Mouse (Mus musculus): Measurements from ENCODE around the gene Srp9. TPM values are rescaled to one million over a fixed set of nuclear protein-coding genes. Genes with fewer than 3 reads are reported as not detected.

Gene Srp9
- polyA plus RNA-seq, 1 experiment from 2014 or later: 179 TPM

DNA sequence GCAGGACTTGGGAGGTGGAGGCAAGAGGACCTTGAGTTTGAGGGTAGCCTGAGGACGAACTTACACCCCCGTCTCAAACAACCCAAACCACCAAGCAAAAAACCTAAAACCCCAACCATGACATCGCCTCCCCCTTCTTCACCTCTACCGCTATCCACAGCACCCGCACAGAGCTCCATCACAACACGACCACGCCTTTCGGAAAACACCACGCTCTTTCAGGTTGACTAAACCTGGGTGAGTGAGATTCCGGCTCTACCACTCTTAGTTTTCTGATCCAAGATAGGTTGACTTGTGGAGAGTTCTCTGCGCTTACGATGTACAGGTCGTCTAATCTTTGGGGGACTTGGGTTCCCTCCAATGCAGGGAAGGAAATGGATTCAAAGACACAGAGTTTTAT is 18.2 kb downstream of the Srp9 start:
- H3K27me3 ChIP-seq (ENCODE audit: control insufficient read depth, insufficient read depth, low read length): no peaks in the 10 kb centered on the region
- H3K4me2 ChIP-seq (ENCODE audit: low read depth, severe bottlenecking): no peak overlapping the region
- WGBS: 96% methylated on average over 13 of the region's 13 CpGs
- no peak overlapping the region for H3K4me3 ChIP-seq (ENCODE audit: low read depth, low read length)
- ATAC-seq (ENCODE audit: insufficient number of reproducible peaks, low FRiP score, low TSS enrichment, low read depth): no peak
- no peaks in the 10 kb centered on the region for H3K36me3 ChIP-seq (ENCODE audit: control insufficient read depth, insufficient read depth, low read length)
- no peaks in the 10 kb centered on the region for H3K9me3 ChIP-seq (ENCODE audit: control insufficient read depth, low read length)
- no peak overlapping the region for H3K9ac ChIP-seq (ENCODE audit: low read length)
- H3K4me1 ChIP-seq (ENCODE audit: control insufficient read depth, insufficient read depth, low read length): peaks cover under 1% of the 10 kb centered on the region; the same call in 1 of the 2 replicates
- DNase-seq (ENCODE audit: low spot score): no peak
- no peak overlapping the region for H3K27ac ChIP-seq (replicated peaks; ENCODE audit: low read depth, low read length)

DNA sequence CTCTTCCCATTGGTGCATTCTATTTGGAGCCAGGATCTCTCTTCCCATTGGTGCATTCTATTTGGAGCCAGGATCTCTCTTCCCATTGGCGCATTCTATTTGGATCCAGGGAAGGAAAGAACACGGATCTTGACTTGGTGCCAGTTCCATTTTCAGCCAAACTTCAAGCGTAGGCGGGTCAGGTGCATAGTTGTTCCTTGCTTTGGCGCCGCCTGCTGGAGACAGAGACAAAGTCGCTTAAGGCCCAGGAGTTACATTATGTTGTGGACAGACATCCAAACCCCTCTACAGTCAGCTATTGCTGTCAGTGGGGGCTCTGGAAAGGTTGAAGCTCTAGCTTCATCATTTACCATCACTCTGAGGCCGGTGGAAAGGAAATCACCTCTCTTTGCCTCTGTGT is 18.8 kb downstream of the Srp9 start:
- H3K36me3 ChIP-seq (ENCODE audit: control insufficient read depth, insufficient read depth, low read length): no peaks in the 10 kb centered on the region
- H3K4me3 ChIP-seq (ENCODE audit: low read depth, low read length): no peak overlapping the region
- no peak overlapping the region for H3K4me2 ChIP-seq (ENCODE audit: low read depth, severe bottlenecking)
- 78% methylated on average over 8 of the region's 8 CpGs for WGBS
- H3K9ac ChIP-seq (ENCODE audit: low read length): no peak overlapping the region
- H3K4me1 ChIP-seq (ENCODE audit: control insufficient read depth, insufficient read depth, low read length): no peaks in the 10 kb centered on the region
- DNase-seq (ENCODE audit: low spot score) (no peak), ATAC-seq (ENCODE audit: insufficient number of reproducible peaks, low FRiP score, low TSS enrichment, low read depth) (no peak)
- H3K27ac ChIP-seq (replicated peaks; ENCODE audit: low read depth, low read length): no peak overlapping the region
- no peaks in the 10 kb centered on the region for H3K27me3 ChIP-seq (ENCODE audit: control insufficient read depth, insufficient read depth, low read length)
- H3K9me3 ChIP-seq (ENCODE audit: control insufficient read depth, low read length): no peaks in the 10 kb centered on the region

DNA sequence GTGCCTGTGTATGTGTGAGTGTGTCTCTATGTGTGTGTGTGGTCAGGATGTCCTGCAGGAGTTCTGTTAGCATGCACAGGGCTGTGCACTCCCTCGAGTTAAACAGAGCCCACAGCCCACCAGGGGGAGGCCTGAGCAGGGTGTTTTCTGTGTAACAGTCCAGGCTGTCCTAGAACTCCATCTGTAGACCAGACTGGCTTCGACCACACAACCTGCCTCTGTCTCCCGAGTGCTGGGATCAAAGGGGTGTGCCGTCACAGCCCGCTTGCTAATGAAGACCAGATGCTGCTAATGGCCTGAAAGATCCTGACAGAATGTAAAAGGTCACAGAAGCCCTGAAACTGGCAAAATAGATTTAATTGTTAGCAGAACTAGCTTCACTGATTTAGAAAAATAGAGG is 21.0 kb downstream of the Srp9 start:
- DNase-seq (ENCODE audit: low spot score) (peak; percentile 85), ATAC-seq (ENCODE audit: insufficient number of reproducible peaks, low FRiP score, low TSS enrichment, low read depth) (0 out of 2 replicates have a peak, but pooled peaks have one; percentile 69)
- Histone ChIP-seq H3K4me1 (ENCODE audit: control insufficient read depth, insufficient read depth, low read length) (no peaks in the 10 kb centered on the region), H3K9ac (ENCODE audit: low read length) (no peak overlapping the region), H3K27ac (replicated peaks; ENCODE audit: low read depth, low read length) (no peak overlapping the region), H3K4me3 (ENCODE audit: low read depth, low read length) (no peak overlapping the region), H3K36me3 (ENCODE audit: control insufficient read depth, insufficient read depth, low read length) (no peaks in the 10 kb centered on the region), H3K4me2 (ENCODE audit: low read depth, severe bottlenecking) (no peak overlapping the region), H3K9me3 (ENCODE audit: control insufficient read depth, low read length) (no peaks in the 10 kb centered on the region), H3K27me3 (ENCODE audit: control insufficient read depth, insufficient read depth, low read length) (no peaks in the 10 kb centered on the region)
- WGBS: 9% methylated on average over 5 of the region's 5 CpGs

DNA sequence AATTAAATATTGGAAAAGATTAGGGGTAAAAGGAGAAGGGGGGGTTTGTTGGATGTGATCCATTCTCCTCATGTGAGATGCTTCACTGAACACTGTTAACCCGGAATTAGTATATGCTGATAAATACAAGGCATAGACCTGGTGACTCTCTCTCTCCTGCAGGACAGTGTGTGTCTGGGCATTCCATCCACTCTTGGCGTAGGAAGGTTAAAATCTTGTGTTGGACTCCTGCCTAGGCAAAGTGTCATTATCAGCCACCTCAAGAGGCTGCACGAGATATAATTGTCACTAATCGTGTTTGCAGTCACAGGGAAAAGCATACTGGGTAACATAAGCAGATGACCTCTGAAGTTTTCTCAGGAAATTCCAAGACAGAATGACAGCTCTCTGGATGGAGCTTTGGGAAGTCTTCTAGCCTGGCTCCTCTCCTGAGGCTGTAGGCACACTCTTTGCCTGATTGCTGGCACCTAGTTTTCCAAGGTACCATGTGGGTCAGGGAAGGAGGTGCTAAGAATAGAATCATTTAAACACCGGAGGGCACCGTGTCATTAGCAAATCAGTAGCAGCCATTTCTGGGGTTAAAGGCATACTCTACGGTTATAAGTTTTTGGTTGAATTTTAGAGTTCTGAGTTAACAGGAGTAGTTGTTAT is 24.5 kb downstream of the Srp9 start:
- no peak overlapping the region for H3K27ac ChIP-seq (replicated peaks; ENCODE audit: low read depth, low read length)
- H3K4me2 ChIP-seq (ENCODE audit: low read depth, severe bottlenecking): no peak overlapping the region
- WGBS: 77% methylated on average over 7 of the region's 7 CpGs
- H3K4me1 ChIP-seq (ENCODE audit: control insufficient read depth, insufficient read depth, low read length): no peaks in the 10 kb centered on the region
- H3K9me3 ChIP-seq (ENCODE audit: control insufficient read depth, low read length): no peaks in the 10 kb centered on the region
- no peak overlapping the region for H3K4me3 ChIP-seq (ENCODE audit: low read depth, low read length)
- H3K36me3 ChIP-seq (ENCODE audit: control insufficient read depth, insufficient read depth, low read length): no peaks in the 10 kb centered on the region
- H3K27me3 ChIP-seq (ENCODE audit: control insufficient read depth, insufficient read depth, low read length): no peaks in the 10 kb centered on the region
- DNase-seq (ENCODE audit: low spot score) (no peak), ATAC-seq (ENCODE audit: insufficient number of reproducible peaks, low FRiP score, low TSS enrichment, low read depth) (no peak)
- no peak overlapping the region for H3K9ac ChIP-seq (ENCODE audit: low read length)

DNA sequence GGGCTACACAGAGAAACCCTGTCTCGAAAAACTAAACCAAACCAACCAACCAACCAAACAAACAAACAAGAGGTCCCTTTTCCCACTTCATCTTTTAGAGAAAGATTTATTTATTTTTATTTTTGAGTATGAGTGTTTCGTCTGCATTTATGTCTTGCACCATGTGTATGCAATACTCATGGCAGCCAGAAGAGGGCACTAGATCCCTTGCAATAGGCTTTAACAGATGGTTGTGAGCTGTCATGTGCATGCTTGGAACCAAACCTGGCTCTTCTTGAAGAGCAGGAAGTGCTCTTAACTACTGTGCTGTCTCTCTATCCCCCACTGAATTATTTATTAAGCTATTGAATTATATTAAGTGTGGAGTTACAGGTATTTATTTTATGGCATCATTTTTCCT is 25.4 kb downstream of the Srp9 start:
- ATAC-seq (ENCODE audit: insufficient number of reproducible peaks, low FRiP score, low TSS enrichment, low read depth) (no peak), DNase-seq (ENCODE audit: low spot score) (no peak)
- Histone ChIP-seq H3K4me2 (ENCODE audit: low read depth, severe bottlenecking) (no peak overlapping the region), H3K4me1 (ENCODE audit: control insufficient read depth, insufficient read depth, low read length) (no peaks in the 10 kb centered on the region), H3K4me3 (ENCODE audit: low read depth, low read length) (no peak overlapping the region), H3K27me3 (ENCODE audit: control insufficient read depth, insufficient read depth, low read length) (no peaks in the 10 kb centered on the region), H3K9me3 (ENCODE audit: control insufficient read depth, low read length) (no peaks in the 10 kb centered on the region), H3K27ac (replicated peaks; ENCODE audit: low read depth, low read length) (no peak overlapping the region), H3K9ac (ENCODE audit: low read length) (no peak overlapping the region), H3K36me3 (ENCODE audit: control insufficient read depth, insufficient read depth, low read length) (no peaks in the 10 kb centered on the region)
- 94% methylated on average over 2 of the region's 2 CpGs for WGBS

DNA sequence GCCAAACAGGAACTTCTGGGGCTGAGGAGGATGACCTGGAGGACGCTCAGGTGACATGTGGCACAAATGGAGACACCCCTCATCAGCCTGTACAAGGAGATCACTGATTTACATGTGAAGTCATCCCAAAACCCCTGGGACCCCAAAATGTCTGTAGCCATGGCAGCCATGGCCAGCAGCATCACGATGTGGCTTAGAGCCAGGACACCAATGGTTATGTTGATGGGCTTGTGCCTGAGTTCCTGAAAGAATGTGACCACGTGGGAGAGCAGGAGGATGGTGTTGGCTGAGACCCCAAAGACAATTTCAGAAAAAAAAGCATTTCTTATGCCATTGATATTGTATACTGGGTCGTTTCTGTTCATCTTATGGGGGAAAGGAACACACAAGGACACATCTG is 33.2 kb downstream of the Srp9 start:
- Histone ChIP-seq H3K36me3 (ENCODE audit: control insufficient read depth, insufficient read depth, low read length) (no peaks in the 10 kb centered on the region), H3K9me3 (ENCODE audit: control insufficient read depth, low read length) (no peaks in the 10 kb centered on the region), H3K4me2 (ENCODE audit: low read depth, severe bottlenecking) (no peak overlapping the region), H3K4me3 (ENCODE audit: low read depth, low read length) (no peak overlapping the region), H3K27me3 (ENCODE audit: control insufficient read depth, insufficient read depth, low read length) (no peaks in the 10 kb centered on the region), H3K4me1 (ENCODE audit: control insufficient read depth, insufficient read depth, low read length) (no peaks in the 10 kb centered on the region), H3K27ac (replicated peaks; ENCODE audit: low read depth, low read length) (no peak overlapping the region), H3K9ac (ENCODE audit: low read length) (no peak overlapping the region)
- WGBS: 68% methylated on average over 4 of the region's 4 CpGs
- no peak for ATAC-seq (ENCODE audit: insufficient number of reproducible peaks, low FRiP score, low TSS enrichment, low read depth)
- DNase-seq (ENCODE audit: low spot score): peak; percentile 16

DNA sequence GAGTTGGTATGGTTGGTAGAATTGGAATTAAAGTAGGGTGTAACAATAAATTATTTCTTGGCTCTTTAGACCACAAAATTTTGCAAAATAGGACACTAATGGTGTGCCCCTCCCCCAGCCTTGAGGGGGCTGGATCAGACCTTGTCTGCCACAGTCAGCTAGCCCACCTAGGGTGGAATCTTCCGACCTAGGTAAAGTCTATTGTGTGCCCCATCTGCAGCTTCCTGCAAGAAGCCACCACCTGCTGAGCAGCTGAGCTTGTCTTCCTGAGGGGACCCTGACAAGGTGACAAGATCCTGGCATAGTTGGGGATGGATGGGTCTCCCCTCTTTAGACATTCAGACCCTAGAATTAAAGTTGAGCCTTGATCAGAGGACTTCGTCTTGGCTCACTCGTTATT is 35.0 kb downstream of the Srp9 start:
- Histone ChIP-seq H3K4me1 (ENCODE audit: control insufficient read depth, insufficient read depth, low read length) (no peaks in the 10 kb centered on the region), H3K36me3 (ENCODE audit: control insufficient read depth, insufficient read depth, low read length) (no peaks in the 10 kb centered on the region), H3K9ac (ENCODE audit: low read length) (no peak overlapping the region), H3K9me3 (ENCODE audit: control insufficient read depth, low read length) (no peaks in the 10 kb centered on the region), H3K27me3 (ENCODE audit: control insufficient read depth, insufficient read depth, low read length) (no peaks in the 10 kb centered on the region), H3K27ac (replicated peaks; ENCODE audit: low read depth, low read length) (no peak overlapping the region), H3K4me3 (ENCODE audit: low read depth, low read length) (no peak overlapping the region), H3K4me2 (ENCODE audit: low read depth, severe bottlenecking) (no peak overlapping the region)
- peak; percentile 9 for DNase-seq (ENCODE audit: low spot score)
- ATAC-seq (ENCODE audit: insufficient number of reproducible peaks, low FRiP score, low TSS enrichment, low read depth): no peak
- 88% methylated on average over 3 of the region's 3 CpGs for WGBS

DNA sequence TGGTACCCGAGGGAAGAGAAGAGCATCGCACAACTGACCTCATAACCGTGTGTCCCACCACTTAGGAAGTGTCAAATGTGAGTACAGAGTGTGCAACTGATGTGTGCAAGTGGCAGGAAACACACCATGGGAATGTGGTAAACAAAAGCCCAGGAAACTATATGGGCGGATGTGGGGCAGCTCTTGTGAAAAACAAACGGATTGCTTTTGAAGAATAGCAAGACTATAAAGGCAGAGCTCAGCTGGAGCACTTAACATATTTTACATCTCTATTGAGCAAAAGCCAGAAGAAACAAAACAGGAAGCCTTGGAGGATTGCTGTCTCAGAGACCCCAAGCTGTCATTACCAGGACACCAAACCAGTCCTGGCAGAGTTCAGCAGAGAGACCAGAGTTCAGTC is 38.4 kb downstream of the Srp9 start:
- no peak for ATAC-seq (ENCODE audit: insufficient number of reproducible peaks, low FRiP score, low TSS enrichment, low read depth)
- H3K9ac ChIP-seq (ENCODE audit: low read length): no peak overlapping the region
- H3K4me1 ChIP-seq (ENCODE audit: control insufficient read depth, insufficient read depth, low read length): no peaks in the 10 kb centered on the region
- 59% methylated on average over 5 of the region's 5 CpGs for WGBS
- no peaks in the 10 kb centered on the region for H3K27me3 ChIP-seq (ENCODE audit: control insufficient read depth, insufficient read depth, low read length)
- peak; percentile 6 for DNase-seq (ENCODE audit: low spot score)
- no peaks in the 10 kb centered on the region for H3K9me3 ChIP-seq (ENCODE audit: control insufficient read depth, low read length)
- no peaks in the 10 kb centered on the region for H3K36me3 ChIP-seq (ENCODE audit: control insufficient read depth, insufficient read depth, low read length)
- H3K4me3 ChIP-seq (ENCODE audit: low read depth, low read length): no peak overlapping the region
- no peak overlapping the region for H3K4me2 ChIP-seq (ENCODE audit: low read depth, severe bottlenecking)
- H3K27ac ChIP-seq (replicated peaks; ENCODE audit: low read depth, low read length): no peak overlapping the region

DNA sequence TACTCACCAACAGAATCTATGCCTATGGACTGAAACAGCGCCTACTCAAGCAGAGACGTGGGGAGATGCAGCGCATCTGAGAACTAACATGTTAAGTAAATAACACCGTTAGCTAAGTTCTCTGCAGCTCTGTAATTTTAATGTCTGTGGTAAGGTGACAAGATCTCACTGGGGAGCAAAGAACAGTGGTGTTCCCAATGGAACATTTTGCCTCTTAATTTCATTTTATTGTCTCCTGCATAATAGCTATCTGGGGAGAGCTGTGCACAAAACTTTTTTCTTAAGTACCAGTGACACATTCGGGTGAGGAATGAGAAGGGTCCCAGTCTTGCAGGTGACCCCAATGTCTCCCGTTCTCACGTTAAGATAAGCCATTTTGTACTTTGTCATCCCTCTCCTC is 39.8 kb downstream of the Srp9 start, which contains the start of gene Vmn1r1:
Gene Vmn1r1 (minus strand): TSS at position 101 of the 400 bp plus-strand sequence.
- Histone ChIP-seq H3K27me3 (ENCODE audit: control insufficient read depth, insufficient read depth, low read length) (no peaks in the 10 kb centered on the region), H3K4me1 (ENCODE audit: control insufficient read depth, insufficient read depth, low read length) (no peaks in the 10 kb centered on the region), H3K36me3 (ENCODE audit: control insufficient read depth, insufficient read depth, low read length) (no peaks in the 10 kb centered on the region), H3K4me2 (ENCODE audit: low read depth, severe bottlenecking) (no peak within 1 kb of the TSS), H3K27ac (replicated peaks; ENCODE audit: low read depth, low read length) (no peak within 1 kb of the TSS), H3K4me3 (ENCODE audit: low read depth, low read length) (no peak within 1 kb of the TSS), H3K9ac (ENCODE audit: low read length) (no peak within 1 kb of the TSS), H3K9me3 (ENCODE audit: control insufficient read depth, low read length) (no peaks in the 10 kb centered on the region)
- no peak for DNase-seq (ENCODE audit: low spot score)
- ATAC-seq (ENCODE audit: insufficient number of reproducible peaks, low FRiP score, low TSS enrichment, low read depth): no peak
- WGBS: 86% methylated on average over 7 of the region's 7 CpGs

Data from limb, embryonic 11.5 days (tissue).